Mouse (Mus musculus) kidney, embryonic 16.5 days (tissue): ENCODE results near the gene Ctnnbl1. TPM values are rescaled to one million over a fixed set of nuclear protein-coding genes. Genes with fewer than 3 reads are reported as not detected.
A peak's percentile ranks its signal among the peaks of the same experiment; 100 is the strongest.

Source experiments
- ATAC-seq: fragments of 200-750 bp; cut with Nextera tagmentation; 2 replicates; pipeline ENCODE4 v1.8.0; 2017; ENCODE audit warnings: moderate TSS enrichment; ENCODE audit not compliant: low FRiP score, low TSS enrichment
- H3K27ac ChIP-seq: fragments of 300-500 bp; sonication (generic); 2 replicates; pipeline ENCODE4 v1.5.1; 2014; ENCODE audit warnings: low read length
- H3K27me3 ChIP-seq: fragments of 300-500 bp; sonication (generic); 2 replicates; pipeline ENCODE4 v1.6.1; 2014; ENCODE audit warnings: low read length, control low read depth, mixed read lengths; ENCODE audit not compliant: insufficient read depth
- H3K36me3 ChIP-seq: fragments of 300-500 bp; sonication (generic); 2 replicates; pipeline ENCODE4 v1.6.1; 2014; ENCODE audit warnings: low read length, control low read depth, mixed read lengths; ENCODE audit not compliant: insufficient read depth
- H3K4me1 ChIP-seq: fragments of 300-500 bp; sonication (generic); 2 replicates; pipeline ENCODE4 v1.6.1; 2014; ENCODE audit warnings: low read length, control low read depth, mixed read lengths; ENCODE audit not compliant: insufficient read depth
- H3K4me2 ChIP-seq: fragments of 300-500 bp; sonication (generic); replicated peaks from 2 replicates; pipeline ENCODE4 v1.6.1; 2014; ENCODE audit warnings: low read depth, low read length
- H3K4me3 ChIP-seq: fragments of 300-500 bp; sonication (generic); 2 replicates; pipeline ENCODE4 v1.5.1; 2014; ENCODE audit warnings: mild to moderate bottlenecking, low read length
- H3K9ac ChIP-seq: fragments of 300-500 bp; sonication (generic); replicated peaks from 2 replicates; pipeline ENCODE4 v1.6.1; 2014; ENCODE audit warnings: low read length
- H3K9me3 ChIP-seq: fragments of 300-500 bp; sonication (generic); 2 replicates; pipeline ENCODE4 v1.6.1; 2016; ENCODE audit warnings: low read length, control low read depth
- WGBS: fragments of 180-500 bp; shearing (Covaris S2); extraction: QIAGEN DNeasy Blood & Tissue Kit; methylation state at CpG from one replicate; pipeline ENCODE4 v1.1.7; 2014; 5-methylcytosine and 5-hydroxymethylcytosine counted together
- polyA plus RNA-seq: library from polyadenylated mRNA; unstranded; fragments of >200 nt; fragmentation: Nextera tagmentation; extraction: Ambion mirVana; gene quantifications from 2 replicates; pipeline ENCODE4 v1.2.1, GENCODE M21; 2015

The Ctnnbl1 gene
- polyA plus RNA-seq, 1 experiment from 2014 or later, result 72.0 TPM

DNA sequence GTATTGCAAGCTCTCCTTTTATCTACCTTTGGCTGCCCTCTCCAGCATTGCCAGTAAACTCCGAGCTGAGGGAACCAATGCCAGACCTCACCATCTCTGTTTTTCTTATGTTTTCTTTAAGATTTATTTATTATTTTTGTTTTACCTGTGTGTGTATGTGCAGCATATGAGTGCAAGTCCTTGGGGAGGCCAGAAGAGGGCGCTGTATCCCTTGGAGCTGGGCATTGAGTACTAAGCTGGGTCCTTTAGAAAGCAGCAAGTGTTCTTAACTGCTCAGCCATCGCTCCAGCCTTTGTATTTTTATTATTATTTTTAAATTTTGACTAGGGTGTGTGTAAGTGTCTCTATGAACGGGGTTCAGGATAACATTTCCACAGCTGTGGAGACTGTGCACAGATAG is 199.5 kb downstream of the Ctnnbl1 start:
- Histone ChIP-seq H3K4me2 (no peak overlapping the region), H3K27me3 (peaks cover 19% of the 10 kb centered on the region), H3K36me3 (no peaks in the 10 kb centered on the region), H3K27ac (no peak overlapping the region), H3K4me3 (no peak overlapping the region), H3K9ac (no peak overlapping the region), H3K4me1 (peaks cover 12% of the 10 kb centered on the region; the same call in 1 of the 2 replicates), H3K9me3 (no peaks in the 10 kb centered on the region)
- 86% methylated on average over 4 of the region's 4 CpGs for WGBS
- no peak for ATAC-seq

DNA sequence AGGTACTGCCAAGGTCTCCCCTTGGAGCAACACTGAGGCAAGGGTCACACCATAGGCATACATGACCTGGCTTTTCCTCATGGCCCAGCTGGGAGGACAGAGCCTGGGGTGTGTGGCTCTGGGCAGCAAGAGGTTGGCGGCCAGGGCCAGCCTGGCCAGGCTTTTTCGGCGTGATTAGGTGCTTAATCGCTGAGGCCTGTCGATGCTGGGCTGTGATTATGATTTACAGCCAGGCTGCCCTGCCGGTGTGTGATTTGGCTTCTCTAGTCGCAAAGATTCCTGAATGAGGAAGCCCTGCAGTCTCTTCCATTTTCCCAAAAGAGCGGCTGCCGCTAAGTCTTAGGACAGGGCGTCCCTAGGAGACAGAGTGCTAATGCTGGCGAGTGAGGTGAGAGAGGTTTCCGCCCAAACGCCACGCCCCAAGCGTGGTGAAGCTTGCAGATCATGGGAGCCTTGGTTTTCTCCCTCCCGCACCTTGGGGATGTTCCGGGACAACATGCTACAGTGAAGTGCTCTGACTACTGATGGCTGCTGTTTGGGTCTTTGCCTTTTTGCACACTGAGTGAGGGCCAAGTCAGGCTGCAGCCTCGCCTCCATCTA is 203.5 kb downstream of the Ctnnbl1 start:
- ATAC-seq, result no peak
- no peak overlapping the region for H3K9ac ChIP-seq
- H3K27ac ChIP-seq, result no peak overlapping the region
- peaks cover 24% of the 10 kb centered on the region for H3K4me1 ChIP-seq
- WGBS, result 3% methylated on average over 18 of the region's 18 CpGs
- H3K27me3 ChIP-seq, result peaks cover 28% of the 10 kb centered on the region
- no peaks in the 10 kb centered on the region for H3K9me3 ChIP-seq
- peak overlapping the region; percentile 45 for H3K4me2 ChIP-seq
- no peaks in the 10 kb centered on the region for H3K36me3 ChIP-seq
- H3K4me3 ChIP-seq, result peak overlapping the region; percentile 8; the same call in 1 of the 2 replicates

Other genes with a start within 250 kb of the Ctnnbl1 start
- 227 and 246 TPM in 2 replicates for gene Nnat, start 177.3 kb upstream of the Ctnnbl1 start, polyA plus RNA-seq
- gene Blcap, start 166.1 kb upstream of the Ctnnbl1 start, polyA plus RNA-seq, result 55.8 and 60.8 TPM in 2 replicates
- gene Vstm2l, start 177.3 kb downstream of the Ctnnbl1 start, polyA plus RNA-seq, result 0.21 and 0.22 TPM in 2 replicates